Mouse (Mus musculus) erythroblast, embryonic 14.5 days (primary cell): Measurements from ENCODE around the gene Ube2r2.

Experiments used
- GATA1 ChIP-seq: IDR thresholded peaks from 2 replicates; pipeline ENCODE4 v1.6.1; 2012; ENCODE audit warnings: low read length, inconsistent platforms, mixed read lengths
- TAL1 ChIP-seq: IDR thresholded peaks from 3 replicates; pipeline ENCODE4 v1.6.1; 2012; ENCODE audit warnings: low read length, inconsistent platforms, mixed read lengths

DNA sequence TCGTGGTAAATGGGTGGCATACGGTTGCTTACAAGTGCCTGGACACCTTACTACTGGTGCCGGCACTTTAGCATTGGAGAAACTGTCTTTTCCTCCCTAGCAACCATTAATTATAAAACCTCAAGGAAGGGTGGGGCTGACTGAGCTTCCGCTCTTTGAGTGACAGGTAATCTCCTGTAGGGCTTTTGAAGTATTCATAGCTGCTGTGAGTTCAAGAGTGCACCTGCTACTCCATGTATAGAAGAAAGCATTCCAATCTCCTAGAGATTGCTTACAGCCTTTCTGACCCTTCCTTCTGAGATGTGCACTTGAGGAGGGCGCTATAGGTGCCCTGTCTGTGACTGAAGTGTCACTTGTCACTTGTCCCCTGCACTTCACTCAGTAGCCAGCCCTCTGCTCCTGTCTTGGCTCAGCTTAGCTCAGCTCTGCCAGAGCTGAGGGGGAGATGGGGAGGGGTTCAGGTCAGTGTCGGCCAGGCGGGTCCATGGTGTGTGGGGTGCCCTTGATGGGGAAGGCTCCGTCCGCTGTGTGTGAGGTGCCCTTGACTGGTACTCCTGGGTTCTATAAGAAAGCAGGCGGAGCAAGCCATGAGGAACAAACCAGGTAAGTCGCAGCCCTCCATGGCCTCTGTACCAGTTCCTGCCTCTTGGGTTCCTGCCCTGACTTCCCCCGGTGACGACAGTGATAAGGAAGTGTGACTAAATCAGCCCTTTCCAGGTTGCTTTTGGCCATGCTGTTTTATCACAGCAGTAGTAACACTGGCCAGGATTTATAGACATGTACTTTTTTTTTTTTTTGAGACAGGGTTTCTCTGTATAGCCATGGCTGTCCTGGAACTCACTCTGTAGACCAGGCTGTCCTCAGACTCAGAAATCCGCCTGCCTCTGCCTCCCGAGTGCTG is 44.5 kb downstream of the Ube2r2 start:
- TF ChIP-seq TAL1 (no peak), GATA1 (no peak)
